Mouse (Mus musculus): ENCODE measurements around the gene Abca8a. TPM values are rescaled to one million over a fixed set of nuclear protein-coding genes. Genes with fewer than 3 reads are reported as not detected.

Abca8a gene
- 3.6 and 4.1 TPM in 2 replicates for polyA plus RNA-seq (2021; fragmentation: Nextera tagmentation)
- long read RNA-seq, experiment 1, partial matches to known transcripts = 10 of 10 reads
- long read RNA-seq, experiment 1, other reads (novel, unspliced or antisense) = 0 of 10 reads
- long read RNA-seq, experiment 2, full-length matches to known transcripts = 1 of 34 reads
- long read RNA-seq, experiment 2, partial matches to known transcripts = 27 of 34 reads
- long read RNA-seq, experiment 2, other reads (novel, unspliced or antisense) = 6 of 34 reads

GRCm38 (mm10) chr11:110095858-110096257, at the start of gene Abca8a:
Gene Abca8a (minus strand): TSS chr11:110095978.

GRCm38 (mm10) chr11:109995624-109996023, 100.2 kb downstream of the Abca8a start, which contains the start of gene Abca8b:
Gene Abca8b (minus strand): TSS chr11:109995845.

Other genes with a start within 250 kb of the Abca8a start
- 1.7 and 2.2 TPM in 2 replicates for gene Abca8b, start 100.1 kb downstream of the Abca8a start, polyA plus RNA-seq (2021; fragmentation: Nextera tagmentation)
- gene Abca9, start 72.2 kb upstream of the Abca8a start, polyA plus RNA-seq (2021; fragmentation: Nextera tagmentation) = 1.2 and 1.5 TPM in 2 replicates
- gene Abca6, start 155.8 kb upstream of the Abca8a start, polyA plus RNA-seq (2021; fragmentation: Nextera tagmentation) = 0.30 and 0.65 TPM in 2 replicates
- 16.1 and 19.5 TPM in 2 replicates for gene Abca5, start 241.7 kb upstream of the Abca8a start, polyA plus RNA-seq (2021; fragmentation: Nextera tagmentation)